Mouse (Mus musculus) midbrain, postnatal 0 days (tissue): Measurements from ENCODE around the gene Atp5f1. TPM values are rescaled to one million over a fixed set of nuclear protein-coding genes. Genes with fewer than 3 reads are reported as not detected.

Source experiments
- ATAC-seq: fragments of 200-750 bp; cut with Nextera tagmentation; 2 replicates; pipeline ENCODE4 v1.8.0; 2017; ENCODE audit warnings: moderate number of reproducible peaks, mild to moderate bottlenecking, moderate TSS enrichment, moderate library complexity; ENCODE audit not compliant: low FRiP score
- DNase-seq: peaks from one replicate; pipeline ENCODE4 v3.0.0-alpha.2; 2015; ENCODE audit warnings: low spot score
- H3K27ac ChIP-seq: fragments of 300-500 bp; sonication (generic); 2 replicates; pipeline ENCODE4 v1.5.1; 2014; ENCODE audit warnings: low read depth, mild to moderate bottlenecking, low read length, mixed read lengths
- H3K27me3 ChIP-seq: fragments of 300-500 bp; sonication (generic); 2 replicates; pipeline ENCODE4 v1.6.1; 2014; ENCODE audit warnings: low read length, control low read depth, mixed read lengths; ENCODE audit not compliant: insufficient read depth
- H3K36me3 ChIP-seq: fragments of 300-500 bp; sonication (generic); 2 replicates; pipeline ENCODE4 v1.6.1; 2014; ENCODE audit warnings: low read length, control low read depth, mixed read lengths; ENCODE audit not compliant: insufficient read depth
- H3K4me1 ChIP-seq: fragments of 300-500 bp; sonication (generic); 2 replicates; pipeline ENCODE4 v1.6.1; 2014; ENCODE audit warnings: mild to moderate bottlenecking, control low read depth, antibody characterized with exemption, low read length, mixed read lengths; ENCODE audit not compliant: insufficient read depth
- H3K4me2 ChIP-seq: fragments of 300-500 bp; sonication (generic); 2 replicates; pipeline ENCODE4 v1.6.1; 2014; ENCODE audit warnings: low read depth, mild to moderate bottlenecking, low read length, mixed read lengths; ENCODE audit not compliant: poor library complexity, severe bottlenecking
- H3K4me3 ChIP-seq: fragments of 300-500 bp; sonication (generic); 2 replicates; pipeline ENCODE4 v1.5.1; 2014; ENCODE audit warnings: low read depth, mild to moderate bottlenecking, low read length, moderate library complexity
- H3K9ac ChIP-seq: fragments of 300-500 bp; sonication (generic); replicated peaks from 2 replicates; pipeline ENCODE4 v1.6.1; 2014; ENCODE audit warnings: mild to moderate bottlenecking, low read length, moderate library complexity, mixed read lengths; ENCODE audit not compliant: poor library complexity, severe bottlenecking
- H3K9me3 ChIP-seq: fragments of 300-500 bp; sonication (generic); 2 replicates; pipeline ENCODE4 v1.6.1; 2016; ENCODE audit warnings: low read length, control low read depth
- CTCF ChIP-seq: IDR thresholded peaks from 2 replicates; pipeline ENCODE4 v1.5.1; 2016; ENCODE audit warnings: antibody characterized with exemption, mild to moderate bottlenecking
- WGBS: fragments of 180-500 bp; shearing (Covaris S2); extraction: QIAGEN DNeasy Blood & Tissue Kit; methylation state at CpG from one replicate; pipeline ENCODE4 v1.1.7; 2014; 5-methylcytosine and 5-hydroxymethylcytosine counted together
- polyA plus RNA-seq: library from polyadenylated mRNA; unstranded; fragments of >200 nt; fragmentation: Nextera tagmentation; extraction: Ambion mirVana; gene quantifications from 2 replicates; pipeline ENCODE4 v1.2.1, GENCODE M21; 2015
- total RNA-seq: library from RNA; depleted of rRNA; stranded (reverse); fragments of >200 nt; gene quantifications from 2 replicates; pipeline ENCODE4 v1.2.3, GENCODE M21; 2014; rRNA removed

Gene Atp5f1
- total and polyA plus RNA-seq, 2 experiments from 2014 or later = 239 to 539 TPM

DNA sequence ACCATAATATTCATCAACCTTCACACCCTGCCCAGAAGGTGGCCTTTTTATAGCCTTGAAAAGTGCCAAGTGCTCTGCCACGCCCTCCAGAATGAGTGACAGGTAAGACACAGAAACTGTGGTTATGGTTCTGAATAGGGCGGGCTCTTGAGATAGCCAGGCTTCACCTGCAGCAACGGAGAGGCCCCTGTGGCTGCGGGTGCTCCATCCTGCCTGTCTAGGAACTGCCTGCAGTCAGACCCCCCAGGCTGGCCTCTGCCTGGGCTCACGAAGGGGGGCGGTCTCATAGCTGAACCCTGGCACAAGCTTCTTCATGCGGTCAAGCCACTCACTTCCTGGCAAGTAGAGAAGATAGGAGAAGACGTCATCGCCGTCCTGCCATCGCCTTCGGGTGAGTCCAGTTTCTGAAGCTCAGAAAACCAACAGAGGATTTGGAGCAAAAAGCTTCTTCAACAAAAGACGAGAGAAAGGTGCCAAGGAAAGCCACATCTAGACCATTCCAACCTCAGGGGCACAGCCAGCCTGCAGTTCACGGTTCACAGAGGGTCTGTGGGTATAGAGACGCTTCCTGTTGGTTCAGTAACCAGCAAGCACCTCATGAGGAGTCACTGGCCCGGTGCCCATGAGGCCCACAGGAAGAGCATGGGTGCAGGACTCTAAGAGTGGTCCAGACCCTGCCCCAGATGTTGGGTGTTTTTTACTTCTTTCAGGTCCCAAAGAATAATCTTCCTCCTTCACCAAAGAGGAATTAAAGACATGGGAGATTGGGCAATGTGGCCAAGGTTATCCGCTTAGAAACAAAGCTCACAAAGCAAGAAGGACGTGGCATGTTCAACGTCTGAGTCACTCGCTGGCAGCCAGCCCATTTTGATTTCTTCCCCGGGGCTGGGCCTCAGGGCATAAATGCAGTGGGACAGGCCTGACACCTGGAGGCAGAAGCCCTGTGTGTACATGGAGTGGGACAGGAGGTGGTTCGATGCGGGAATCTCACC lies 65.0 kb downstream of the Atp5f1 start:
- H3K27ac ChIP-seq = no peak overlapping the region
- no peaks in the 10 kb centered on the region for H3K36me3 ChIP-seq
- no peaks in the 10 kb centered on the region for H3K27me3 ChIP-seq
- ATAC-seq = no peak
- no peak overlapping the region for H3K9ac ChIP-seq
- no peak overlapping the region for H3K4me3 ChIP-seq
- TF ChIP-seq CTCF = peak; percentile 57
- H3K9me3 ChIP-seq = no peaks in the 10 kb centered on the region
- H3K4me2 ChIP-seq = no peak overlapping the region
- peak; percentile 50 for DNase-seq
- H3K4me1 ChIP-seq = no peaks in the 10 kb centered on the region
- WGBS = 81% methylated on average over 23 of the region's 23 CpGs

GRCm38 (mm10) chr3:105893941-105894391 lies 65.9 kb downstream of the Atp5f1 start:
- Histone ChIP-seq H3K4me1 (no peaks in the 10 kb centered on the region), H3K36me3 (no peaks in the 10 kb centered on the region), H3K4me3 (no peak overlapping the region), H3K27me3 (no peaks in the 10 kb centered on the region), H3K9ac (no peak overlapping the region), H3K9me3 (no peaks in the 10 kb centered on the region), H3K4me2 (no peak overlapping the region), H3K27ac (no peak overlapping the region)
- no peak for TF ChIP-seq CTCF
- 74% methylated on average over 6 of the region's 6 CpGs for WGBS
- ATAC-seq = no peak
- DNase-seq = no peak

Other genes with a start within 250 kb of the Atp5f1 start
- 27.1 and 32.2 TPM in 2 replicates for gene Rap1a, start 158.8 kb downstream of the Atp5f1 start, total RNA-seq
- 59.9 and 66.0 TPM in 2 replicates for gene Rap1a, start 158.8 kb downstream of the Atp5f1 start, polyA plus RNA-seq
- 0.66 and 0.77 TPM in 2 replicates for gene Adora3, start 89.2 kb downstream of the Atp5f1 start, total RNA-seq
- gene Adora3, start 89.2 kb downstream of the Atp5f1 start, polyA plus RNA-seq = 0.20 and 0.30 TPM in 2 replicates
- not detected in 2 replicates for gene Tmigd3, start 89.2 kb downstream of the Atp5f1 start, total RNA-seq
- not detected in 2 replicates for gene Tmigd3, start 89.2 kb downstream of the Atp5f1 start, polyA plus RNA-seq
- 0.33 and 1.0 TPM in 2 replicates for gene I830077J02Rik, start 27.4 kb downstream of the Atp5f1 start, total RNA-seq
- gene I830077J02Rik, start 27.4 kb downstream of the Atp5f1 start, polyA plus RNA-seq = 0.25 and 0.40 TPM in 2 replicates
- 56.4 and 65.1 TPM in 2 replicates for gene Wdr77, start 730 bp downstream of the Atp5f1 start, total RNA-seq
- gene Wdr77, start 730 bp downstream of the Atp5f1 start, polyA plus RNA-seq = 87.9 and 88.1 TPM in 2 replicates
- 4.8 and 6.8 TPM in 2 replicates for gene Ovgp1, start 13.6 kb upstream of the Atp5f1 start, total RNA-seq
- 4.8 and 7.6 TPM in 2 replicates for gene Ovgp1, start 13.6 kb upstream of the Atp5f1 start, polyA plus RNA-seq
- 2.5 and 5.3 TPM in 2 replicates for gene Pifo, start 54.5 kb upstream of the Atp5f1 start, total RNA-seq
- 5.6 and 7.3 TPM in 2 replicates for gene Pifo, start 54.5 kb upstream of the Atp5f1 start, polyA plus RNA-seq
- not detected in 2 replicates for gene Chil5, start 72.7 kb upstream of the Atp5f1 start, total RNA-seq
- gene Chil5, start 72.7 kb upstream of the Atp5f1 start, polyA plus RNA-seq = not detected in 2 replicates
- 0.66 and 5.7 TPM in 2 replicates for gene Chia1, start 153.1 kb upstream of the Atp5f1 start, total RNA-seq
- 1.4 and 1.5 TPM in 2 replicates for gene Chia1, start 153.1 kb upstream of the Atp5f1 start, polyA plus RNA-seq
- not detected in 2 replicates for gene Chil3, start 207.5 kb upstream of the Atp5f1 start, total RNA-seq
- 0.38 TPM in 1 of 2 replicates, not detected in the other for gene Chil3, start 207.5 kb upstream of the Atp5f1 start, polyA plus RNA-seq